Mouse (Mus musculus): ENCODE measurements around the gene Tnip2. TPM values are rescaled to one million over a fixed set of nuclear protein-coding genes. Genes with fewer than 3 reads are reported as not detected.

Tnip2 gene
- total RNA-seq, 1 experiment: 17.0 TPM

DNA sequence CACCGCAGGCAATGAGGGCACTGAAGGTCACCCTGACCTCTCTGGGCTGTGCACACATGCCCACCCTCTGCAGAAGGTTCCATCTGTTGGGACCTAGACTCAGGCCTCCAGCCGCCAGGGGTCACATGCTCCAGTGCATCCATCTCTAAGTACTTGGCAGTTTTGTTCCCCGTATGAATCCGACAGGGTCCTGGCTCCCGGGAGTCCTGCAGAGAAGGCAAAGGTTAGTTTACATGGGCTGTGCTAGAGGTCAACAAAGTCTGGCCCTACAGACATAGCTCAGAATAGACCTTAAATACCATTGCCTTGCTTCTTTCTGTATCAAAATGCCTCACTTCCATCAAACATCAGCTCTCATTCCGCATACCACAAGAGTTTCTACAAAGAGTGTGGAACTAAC lies 17.0 kb downstream of the Tnip2 start:
- H3K27ac ChIP-seq (ENCODE audit: insufficient read depth, low read depth, low read length, poor library complexity, severe bottlenecking): no peak overlapping the region
- H3K4me3 ChIP-seq (ENCODE audit: insufficient read depth in 1 of 2, low read depth in 1 of 2, low read length in 2 of 2, poor library complexity in 1 of 2, severe bottlenecking in 1 of 2): no peak overlapping the region
- H3K4me1 ChIP-seq (ENCODE audit: control insufficient read depth in 2 of 2, insufficient read depth in 2 of 2, low read length in 2 of 2, poor library complexity in 1 of 2): peaks cover 0 to 2% of the 10 kb centered on the region in 2 experiments; a peak in 1 of 4 replicates
- no peak for DNase-seq (ENCODE audit: low read depth, low spot score)
- H3K9ac ChIP-seq (ENCODE audit: insufficient read depth, low read depth, low read length, poor library complexity, severe bottlenecking): no peak overlapping the region
- TF ChIP-seq HCFC1 (IDR thresholded peaks at IDR 0.05; ENCODE audit: borderline replicate concordance, insufficient read depth, low read length) (no peak), ZNF384 (IDR thresholded peaks at IDR 0.05; ENCODE audit: low read depth, low read length) (no peak), CHD2 (IDR thresholded peaks at IDR 0.05; ENCODE audit: low read depth, low read length) (no peak), MAFK (IDR thresholded peaks at IDR 0.05; ENCODE audit: insufficient read depth, low read depth, low read length) (no peak), ZC3H11A (IDR thresholded peaks at IDR 0.05; ENCODE audit: borderline replicate concordance, low read depth, low read length) (no peak)
- in situ Hi-C loops (cut with MboI; ENCODE audit: low sequenced_read_pairs in 2 of 2, unreplicated experiment in 2 of 2): no loop called here
- H3K9me3 ChIP-seq (ENCODE audit: control insufficient read depth, insufficient read depth, low read depth, low read length): no peaks in the 10 kb centered on the region
- H3K36me3 ChIP-seq (ENCODE audit: control insufficient read depth, insufficient read depth, low read length, poor library complexity, severe bottlenecking): no peaks in the 10 kb centered on the region; the same call in 1 of the 2 replicates

DNA sequence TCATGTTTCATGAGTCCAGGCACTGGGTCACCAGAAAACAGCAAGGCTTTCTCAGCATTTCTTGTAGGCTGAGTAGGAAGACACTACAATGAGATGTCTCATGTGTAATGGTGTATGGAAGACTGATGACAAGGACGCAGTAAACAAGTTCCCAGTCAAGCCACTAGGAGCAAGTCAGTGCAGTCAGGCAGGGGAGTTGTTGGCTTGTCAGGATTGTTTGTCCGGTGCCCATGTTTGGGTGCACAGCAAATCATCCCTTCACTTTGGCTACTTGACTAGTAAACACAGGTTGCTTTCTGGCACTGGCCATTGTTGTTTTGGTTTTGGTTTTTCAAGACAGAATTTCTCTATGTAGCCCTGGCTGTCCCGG lies 24.4 kb downstream of the Tnip2 start:
- TF ChIP-seq CHD2 (IDR thresholded peaks at IDR 0.05; ENCODE audit: low read depth, low read length): no peak
- no peak for TF ChIP-seq MAFK (IDR thresholded peaks at IDR 0.05; ENCODE audit: insufficient read depth, low read depth, low read length)
- TF ChIP-seq ZNF384 (IDR thresholded peaks at IDR 0.05; ENCODE audit: low read depth, low read length): no peak
- no peak overlapping the region for H3K27ac ChIP-seq (ENCODE audit: insufficient read depth, low read depth, low read length, poor library complexity, severe bottlenecking)
- no peak overlapping the region for H3K4me3 ChIP-seq (ENCODE audit: insufficient read depth in 1 of 2, low read depth in 1 of 2, low read length in 2 of 2, poor library complexity in 1 of 2, severe bottlenecking in 1 of 2)
- DNase-seq (ENCODE audit: low read depth, low spot score): no peak
- no peaks in the 10 kb centered on the region for H3K9me3 ChIP-seq (ENCODE audit: control insufficient read depth, insufficient read depth, low read depth, low read length)
- H3K36me3 ChIP-seq (ENCODE audit: control insufficient read depth, insufficient read depth, low read length, poor library complexity, severe bottlenecking): no peaks in the 10 kb centered on the region
- no peaks in the 10 kb centered on the region for H3K4me1 ChIP-seq (ENCODE audit: control insufficient read depth in 2 of 2, insufficient read depth in 2 of 2, low read length in 2 of 2, poor library complexity in 1 of 2)
- in situ Hi-C loops (cut with MboI; ENCODE audit: low sequenced_read_pairs in 2 of 2, unreplicated experiment in 2 of 2): no loop called here
- H3K9ac ChIP-seq (ENCODE audit: insufficient read depth, low read depth, low read length, poor library complexity, severe bottlenecking): no peak overlapping the region

DNA sequence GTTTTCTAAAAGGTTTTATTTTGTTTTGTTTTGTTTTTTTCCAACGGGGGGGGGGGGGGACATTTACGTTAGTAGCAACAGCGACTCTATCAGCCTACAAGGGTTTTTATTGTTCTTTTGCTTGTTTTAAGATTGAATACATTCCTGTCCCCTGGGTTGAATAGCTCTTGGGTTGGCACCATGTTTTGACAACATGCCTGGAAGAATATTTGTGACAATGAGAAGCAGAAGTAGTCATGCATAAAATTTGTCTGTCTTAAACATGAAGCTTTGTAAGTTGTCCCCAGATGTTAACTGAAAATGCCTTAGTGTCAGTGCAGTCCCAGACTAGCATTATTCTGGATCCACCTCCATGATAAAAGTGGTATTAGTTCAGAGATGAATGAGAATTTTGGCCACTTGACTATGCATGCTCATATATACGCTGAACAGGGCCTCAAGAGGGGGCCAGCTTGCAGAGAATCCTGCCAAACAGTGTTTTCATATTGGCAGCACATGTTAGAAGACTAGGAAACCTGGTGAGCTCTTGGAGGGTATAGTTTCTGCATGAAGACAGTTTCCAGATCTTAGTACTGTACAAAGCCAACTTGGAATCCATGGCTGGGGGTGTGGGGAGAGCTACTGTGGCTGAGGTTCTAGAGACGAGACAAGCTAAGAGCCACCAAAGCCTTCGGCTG lies 24.9 kb downstream of the Tnip2 start:
- TF ChIP-seq ZC3H11A (IDR thresholded peaks at IDR 0.05; ENCODE audit: borderline replicate concordance, low read depth, low read length) (no peak), CHD2 (IDR thresholded peaks at IDR 0.05; ENCODE audit: low read depth, low read length) (no peak), MAFK (IDR thresholded peaks at IDR 0.05; ENCODE audit: insufficient read depth, low read depth, low read length) (no peak)
- DNase-seq (ENCODE audit: low read depth, low spot score): no peak
- no peaks in the 10 kb centered on the region for H3K9me3 ChIP-seq (ENCODE audit: control insufficient read depth, insufficient read depth, low read depth, low read length)
- H3K4me1 ChIP-seq (ENCODE audit: control insufficient read depth in 2 of 2, insufficient read depth in 2 of 2, low read length in 2 of 2, poor library complexity in 1 of 2): no peaks in the 10 kb centered on the region
- no peak overlapping the region for H3K27ac ChIP-seq (ENCODE audit: insufficient read depth, low read depth, low read length, poor library complexity, severe bottlenecking)
- in situ Hi-C loops (cut with MboI; ENCODE audit: low sequenced_read_pairs in 2 of 2, unreplicated experiment in 2 of 2): no loop called here
- no peak overlapping the region for H3K4me3 ChIP-seq (ENCODE audit: insufficient read depth in 1 of 2, low read depth in 1 of 2, low read length in 2 of 2, poor library complexity in 1 of 2, severe bottlenecking in 1 of 2)
- H3K9ac ChIP-seq (ENCODE audit: insufficient read depth, low read depth, low read length, poor library complexity, severe bottlenecking): no peak overlapping the region
- H3K36me3 ChIP-seq (ENCODE audit: control insufficient read depth, insufficient read depth, low read length, poor library complexity, severe bottlenecking): no peaks in the 10 kb centered on the region

DNA sequence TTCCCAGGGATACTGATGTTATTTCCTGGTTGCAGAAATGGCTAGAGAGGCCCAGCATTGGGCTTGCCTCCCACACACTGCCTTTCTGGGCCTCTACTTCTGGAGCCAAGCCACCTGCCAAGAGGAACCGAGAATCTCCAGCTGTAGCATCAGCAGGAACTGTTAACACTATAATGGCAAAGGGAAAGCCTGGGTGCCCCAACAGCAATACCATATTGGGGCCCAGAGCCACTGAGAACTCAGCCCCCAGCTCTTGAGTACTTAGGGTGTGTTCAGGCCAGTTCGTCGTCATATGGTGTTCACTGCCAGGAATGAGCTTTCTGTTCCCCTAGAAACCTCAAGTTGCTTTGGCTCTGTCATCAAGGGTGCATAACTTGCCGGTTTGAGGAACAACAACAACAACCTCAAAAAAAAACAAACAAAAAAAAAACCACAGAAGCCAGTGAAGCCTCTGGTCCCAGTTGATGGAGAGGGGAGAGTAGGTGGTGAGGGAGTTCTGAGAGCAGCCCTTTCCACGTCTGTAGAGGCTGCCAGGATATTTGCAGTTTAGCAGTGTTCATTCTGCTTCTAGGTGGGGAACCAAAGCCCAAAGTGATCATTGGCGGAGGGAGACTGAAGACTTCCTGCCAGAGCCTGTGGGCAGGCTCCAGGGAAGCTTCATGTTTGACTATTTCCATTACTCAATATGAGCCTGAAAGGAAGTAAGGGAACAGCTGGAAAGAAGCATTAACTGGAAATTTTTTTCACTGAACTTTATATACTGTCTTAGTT lies 26.3 kb downstream of the Tnip2 start:
- no peak overlapping the region for H3K27ac ChIP-seq (ENCODE audit: insufficient read depth, low read depth, low read length, poor library complexity, severe bottlenecking)
- in situ Hi-C loops (cut with MboI; ENCODE audit: low sequenced_read_pairs in 2 of 2, unreplicated experiment in 2 of 2): no loop called here
- H3K4me1 ChIP-seq (ENCODE audit: control insufficient read depth in 2 of 2, insufficient read depth in 2 of 2, low read length in 2 of 2, poor library complexity in 1 of 2): no peaks in the 10 kb centered on the region
- DNase-seq (ENCODE audit: low read depth, low spot score): no peak
- H3K4me3 ChIP-seq (ENCODE audit: insufficient read depth in 1 of 2, low read depth in 1 of 2, low read length in 2 of 2, poor library complexity in 1 of 2, severe bottlenecking in 1 of 2): no peak overlapping the region
- no peaks in the 10 kb centered on the region; the same call in 1 of the 2 replicates for H3K36me3 ChIP-seq (ENCODE audit: control insufficient read depth, insufficient read depth, low read length, poor library complexity, severe bottlenecking)
- no peak for TF ChIP-seq ZNF384 (IDR thresholded peaks at IDR 0.05; ENCODE audit: low read depth, low read length)
- TF ChIP-seq CHD2 (IDR thresholded peaks at IDR 0.05; ENCODE audit: low read depth, low read length): no peak
- no peak for TF ChIP-seq HCFC1 (IDR thresholded peaks at IDR 0.05; ENCODE audit: borderline replicate concordance, insufficient read depth, low read length)
- no peak for TF ChIP-seq MAFK (IDR thresholded peaks at IDR 0.05; ENCODE audit: insufficient read depth, low read depth, low read length)
- no peak for TF ChIP-seq ZC3H11A (IDR thresholded peaks at IDR 0.05; ENCODE audit: borderline replicate concordance, low read depth, low read length)
- H3K9ac ChIP-seq (ENCODE audit: insufficient read depth, low read depth, low read length, poor library complexity, severe bottlenecking): no peak overlapping the region
- no peaks in the 10 kb centered on the region for H3K9me3 ChIP-seq (ENCODE audit: control insufficient read depth, insufficient read depth, low read depth, low read length)

All from ES-E14 (cell line).